Mouse (Mus musculus) intestine, embryonic 16.5 days (tissue): ENCODE data around the gene Fto. TPM values are rescaled to one million over a fixed set of nuclear protein-coding genes. Genes with fewer than 3 reads are reported as not detected.

ENCODE experiments used
- ATAC-seq: fragments of 200-750 bp; cut with Nextera tagmentation; 2 replicates; pipeline ENCODE4 v1.8.0; 2017; ENCODE audit warnings: moderate TSS enrichment, moderate library complexity
- H3K27ac ChIP-seq: fragments of 300-500 bp; sonication (generic); 2 replicates; pipeline ENCODE4 v1.5.1; 2014; ENCODE audit warnings: mild to moderate bottlenecking, low read length
- H3K27me3 ChIP-seq: fragments of 300-500 bp; sonication (generic); replicated peaks from 2 replicates; pipeline ENCODE4 v1.6.1; 2014; ENCODE audit warnings: low read length, control low read depth, mixed read lengths; ENCODE audit not compliant: control insufficient read depth, insufficient read depth
- H3K36me3 ChIP-seq: fragments of 300-500 bp; sonication (generic); 2 replicates; pipeline ENCODE4 v1.6.1; 2014; ENCODE audit warnings: low read length, control low read depth; ENCODE audit not compliant: control insufficient read depth, insufficient read depth
- H3K4me1 ChIP-seq: fragments of 300-500 bp; sonication (generic); 2 replicates; pipeline ENCODE4 v1.6.1; 2014; ENCODE audit warnings: low read length, control low read depth, mixed read lengths; ENCODE audit not compliant: control insufficient read depth, insufficient read depth
- H3K4me2 ChIP-seq: fragments of 300-500 bp; sonication (generic); 2 replicates; pipeline ENCODE4 v1.6.1; 2014; ENCODE audit warnings: low read depth, low read length, control low read depth
- H3K4me3 ChIP-seq: fragments of 300-500 bp; sonication (generic); 2 replicates; pipeline ENCODE4 v1.5.1; 2014; ENCODE audit warnings: mild to moderate bottlenecking, low read length
- H3K9ac ChIP-seq: fragments of 300-500 bp; sonication (generic); 2 replicates; pipeline ENCODE4 v1.6.1; 2014; ENCODE audit warnings: low read depth, low read length
- H3K9me3 ChIP-seq: fragments of 300-500 bp; sonication (generic); 2 replicates; pipeline ENCODE4 v1.6.1; 2016; ENCODE audit warnings: low read length, control low read depth; ENCODE audit not compliant: control insufficient read depth
- WGBS: fragments of 180-500 bp; shearing (Covaris S2); extraction: QIAGEN DNeasy Blood & Tissue Kit; methylation state at CpG from one replicate; pipeline ENCODE4 v1.1.7; 2014; 5-methylcytosine and 5-hydroxymethylcytosine counted together
- polyA plus RNA-seq: library from polyadenylated mRNA; unstranded; fragments of >200 nt; fragmentation: Nextera tagmentation; extraction: Ambion mirVana; gene quantifications from 2 replicates; pipeline ENCODE4 v1.2.1, GENCODE M21; 2015

Fto gene
- polyA plus RNA-seq, 1 experiment from 2014 or later: 58.1 TPM

GRCm38 (mm10) chr8:91448667-91449329, 135.5 kb downstream of the Fto start:
- H3K4me3 ChIP-seq: no peak overlapping the region
- no peak overlapping the region for H3K27ac ChIP-seq
- H3K27me3 ChIP-seq: no peaks in the 10 kb centered on the region
- H3K4me2 ChIP-seq: no peak overlapping the region
- H3K36me3 ChIP-seq: no peaks in the 10 kb centered on the region
- 89% methylated on average over 7 of the region's 7 CpGs for WGBS
- no peak overlapping the region for H3K9ac ChIP-seq
- H3K4me1 ChIP-seq: peaks cover 10% of the 10 kb centered on the region
- no peaks in the 10 kb centered on the region for H3K9me3 ChIP-seq
- ATAC-seq: no peak

- WGBS: 97% methylated on average over 2 of the region's 2 CpGs
- Histone ChIP-seq H3K4me3 (no peak overlapping the region), H3K4me2 (no peak overlapping the region), H3K9me3 (no peaks in the 10 kb centered on the region), H3K27ac (no peak overlapping the region), H3K27me3 (no peaks in the 10 kb centered on the region), H3K9ac (no peak overlapping the region), H3K36me3 (no peaks in the 10 kb centered on the region), H3K4me1 (no peaks in the 10 kb centered on the region)
- ATAC-seq: no peak
Observed at GRCm38 (mm10) chr8:91454926-91455325, 141.6 kb downstream of the Fto start.

GRCm38 (mm10) chr8:91455591-91455990, 142.3 kb downstream of the Fto start:
- Histone ChIP-seq H3K4me2 (no peak overlapping the region), H3K4me1 (no peaks in the 10 kb centered on the region), H3K36me3 (no peaks in the 10 kb centered on the region), H3K27ac (no peak overlapping the region), H3K9ac (no peak overlapping the region), H3K27me3 (no peaks in the 10 kb centered on the region), H3K9me3 (no peaks in the 10 kb centered on the region), H3K4me3 (no peak overlapping the region)
- no peak for ATAC-seq
- 90% methylated on average over 5 of the region's 5 CpGs for WGBS

GRCm38 (mm10) chr8:91458016-91458415, 144.7 kb downstream of the Fto start:
- no peaks in the 10 kb centered on the region for H3K36me3 ChIP-seq
- WGBS: 87% methylated on average over 1 of the region's 1 CpGs
- H3K27me3 ChIP-seq: no peaks in the 10 kb centered on the region
- no peak overlapping the region for H3K4me3 ChIP-seq
- no peak overlapping the region for H3K4me2 ChIP-seq
- H3K9ac ChIP-seq: no peak overlapping the region
- no peaks in the 10 kb centered on the region for H3K4me1 ChIP-seq
- no peak overlapping the region for H3K27ac ChIP-seq
- H3K9me3 ChIP-seq: no peaks in the 10 kb centered on the region
- no peak for ATAC-seq

GRCm38 (mm10) chr8:91460965-91461364, 147.6 kb downstream of the Fto start:
- Histone ChIP-seq H3K27me3 (no peaks in the 10 kb centered on the region), H3K4me3 (no peak overlapping the region), H3K4me2 (no peak overlapping the region), H3K36me3 (no peaks in the 10 kb centered on the region), H3K27ac (no peak overlapping the region), H3K9me3 (no peaks in the 10 kb centered on the region), H3K4me1 (no peaks in the 10 kb centered on the region), H3K9ac (no peak overlapping the region)
- no peak for ATAC-seq
- 79% methylated on average over 6 of the region's 6 CpGs for WGBS

GRCm38 (mm10) chr8:91463757-91464156, 150.4 kb downstream of the Fto start:
- Histone ChIP-seq H3K4me3 (no peak overlapping the region), H3K9ac (no peak overlapping the region), H3K27me3 (no peaks in the 10 kb centered on the region), H3K4me1 (no peaks in the 10 kb centered on the region), H3K27ac (no peak overlapping the region), H3K4me2 (no peak overlapping the region), H3K9me3 (no peaks in the 10 kb centered on the region), H3K36me3 (no peaks in the 10 kb centered on the region)
- WGBS: 77% methylated on average over 2 of the region's 2 CpGs
- ATAC-seq: no peak

- WGBS: 87% methylated on average over 3 of the region's 3 CpGs
- Histone ChIP-seq H3K27me3 (no peaks in the 10 kb centered on the region), H3K27ac (no peak overlapping the region), H3K4me1 (no peaks in the 10 kb centered on the region), H3K4me2 (no peak overlapping the region), H3K4me3 (no peak overlapping the region), H3K9ac (no peak overlapping the region), H3K9me3 (no peaks in the 10 kb centered on the region), H3K36me3 (no peaks in the 10 kb centered on the region)
- ATAC-seq: no peak
Observed at GRCm38 (mm10) chr8:91467463-91467862, 154.1 kb downstream of the Fto start.

- Histone ChIP-seq H3K27me3 (no peaks in the 10 kb centered on the region), H3K9me3 (no peaks in the 10 kb centered on the region), H3K4me2 (no peak overlapping the region), H3K4me3 (no peak overlapping the region), H3K4me1 (no peaks in the 10 kb centered on the region), H3K36me3 (no peaks in the 10 kb centered on the region), H3K27ac (no peak overlapping the region), H3K9ac (no peak overlapping the region)
- WGBS: 78% methylated on average over 8 of the region's 8 CpGs
- no peak for ATAC-seq
Observed at GRCm38 (mm10) chr8:91467881-91468534, 154.7 kb downstream of the Fto start.

- Histone ChIP-seq H3K4me1 (no peaks in the 10 kb centered on the region), H3K4me3 (no peak overlapping the region), H3K27ac (no peak overlapping the region), H3K36me3 (no peaks in the 10 kb centered on the region), H3K9ac (no peak overlapping the region), H3K9me3 (no peaks in the 10 kb centered on the region), H3K27me3 (no peaks in the 10 kb centered on the region), H3K4me2 (no peak overlapping the region)
- no peak for ATAC-seq
- 90% methylated on average over 8 of the region's 8 CpGs for WGBS
Observed at GRCm38 (mm10) chr8:91469441-91469840, 156.1 kb downstream of the Fto start.
